ENCODE assay signal across 9 mouse cellular contexts in genomic region chr13:48324290-48324718, GRCm38 (mm10).
DNase-seq lines count a peak whose midpoint lies in the region; ATAC-seq lines count a peak whose summit lies in the region.
"Had no signal": no experiment of that assay in that cellular context is flagged by ENCODE, and none has a peak within 500 bp of the region (broad histone marks: within the 10 kb centered on the region; RNA-seq: fewer than 3 reads in every experiment).

No protein-coding gene starts in this region.

- H3K36me3 ChIP-seq in heart, embryonic 15.5 days: no peaks in the 10 kb centered on the region

- no peak for ATAC-seq in heart, embryonic 15.5 days (replicated peaks; ENCODE audit: insufficient number of reproducible peaks, insufficient read depth, low FRiP score, low read depth)
- no peak for ATAC-seq in megakaryocyte, adult 5-6 weeks (ENCODE audit: poor library complexity, severe bottlenecking)

- peak overlapping the region; percentile 43 for H3K4me2 ChIP-seq in heart, embryonic 15.5 days

- peaks cover 7% of the 10 kb centered on the region for H3K4me1 ChIP-seq in heart, embryonic 15.5 days (replicated peaks)

- 11% methylated on average over 8 of the region's 8 CpGs for WGBS in heart, embryonic 15.5 days

- peak overlapping the region; percentile 9; the same call in 1 of the 2 replicates for H3K4me3 ChIP-seq in heart, embryonic 15.5 days
- H3K4me3 ChIP-seq: heart, adult 2 months had no signal

- no peaks in the 10 kb centered on the region for H3K27me3 ChIP-seq in heart, embryonic 15.5 days

- 0 out of 2 replicates have a peak overlapping the region, but pooled peaks have one; percentile 7 for H3K27ac ChIP-seq in heart, embryonic 15.5 days
- H3K27ac ChIP-seq: heart, adult 2 months had no signal

- H3K9me3 ChIP-seq in heart, embryonic 15.5 days (replicated peaks): no peaks in the 10 kb centered on the region

- intact Hi-C loops in left cerebral cortex, postnatal 4 days (cut with DNase I): no loop called here
- intact Hi-C loops in left cerebral cortex, postnatal 36 days (cut with DNase I): no loop called here

- peak; percentile 16 for DNase-seq in left cerebral cortex, postnatal 4 days
- no peak for DNase-seq in left cerebral cortex, postnatal 36 days (ENCODE audit: low spot score in 2 of 2)
- DNase-seq in cerebellum, adult 9-11 months: peak; percentile 14
- DNase-seq in kidney, postnatal 36 days: peak; percentile 56 to 57
- no peak for DNase-seq in spleen, postnatal 4 days (ENCODE audit: low spot score in 2 of 2)
- no peak for DNase-seq in yolk sac, embryonic 10.5 days (ENCODE audit: low spot score)

- H3K9ac ChIP-seq in heart, embryonic 15.5 days: no peak overlapping the region

Comparison
In these comparisons a context has a peak if more than half of its experiments do, and no peak if none do; other contexts are left out.
1. DNase-seq: peak in left cerebral cortex, postnatal 4 days (single experiment), cerebellum, adult 9-11 months (single experiment) and kidney, postnatal 36 days (2 of 2); none in left cerebral cortex, postnatal 36 days (0 of 2), spleen, postnatal 4 days (0 of 2) and yolk sac, embryonic 10.5 days (single experiment).